Mouse (Mus musculus): ENCODE measurements around the gene Btbd6. TPM values are rescaled to one million over a fixed set of nuclear protein-coding genes. Genes with fewer than 3 reads are reported as not detected.

Btbd6 gene
- total RNA-seq, 2 experiments from 2014 or later: 12.7 to 13.5 TPM

GRCm38 (mm10) chr12:112951150-112951842 lies 25.0 kb upstream of the Btbd6 start:
- DNase-seq: no peak
- intact Hi-C loops (cut with DNase I): no loop called here

- DNase-seq: no peak
- intact Hi-C loops (cut with DNase I): no loop called here
These were observed 23.8 kb upstream of the Btbd6 start for GRCm38 (mm10) chr12:112952433-112952832.

- no peak for DNase-seq
- intact Hi-C loops (cut with DNase I): no loop called here
These were observed 23.2 kb upstream of the Btbd6 start for GRCm38 (mm10) chr12:112952926-112953565.

GRCm38 (mm10) chr12:112955800-112956199 lies 20.5 kb upstream of the Btbd6 start:
- intact Hi-C loops (cut with DNase I): no loop called here

GRCm38 (mm10) chr12:112958303-112958702 lies 18.0 kb upstream of the Btbd6 start:
- intact Hi-C loops (cut with DNase I): no loop called here

More at GRCm38 (mm10) chr12:112955800-112956199, 20.5 kb upstream of the Btbd6 start:
- peak; percentile 66 to 83 for DNase-seq

GRCm38 (mm10) chr12:112959421-112959820 lies 16.9 kb upstream of the Btbd6 start:
- DNase-seq: no peak
- intact Hi-C loops (cut with DNase I): no loop called here

More at GRCm38 (mm10) chr12:112958303-112958702, 18.0 kb upstream of the Btbd6 start:
- peak; percentile 36 to 43 for DNase-seq

GRCm38 (mm10) chr12:112961428-112961827 lies 14.9 kb upstream of the Btbd6 start:
- DNase-seq: peak in 1 of 2 experiments; percentile 58
- intact Hi-C loops (cut with DNase I): no loop called here

GRCm38 (mm10) chr12:112961872-112962271 lies 14.4 kb upstream of the Btbd6 start:
- DNase-seq: no peak
- intact Hi-C loops (cut with DNase I): no loop called here

- intact Hi-C loops (cut with DNase I): no loop called here
- DNase-seq: no peak
These were observed 10.5 kb upstream of the Btbd6 start for GRCm38 (mm10) chr12:112965783-112966182.

- DNase-seq: no peak
- intact Hi-C loops (cut with DNase I): no loop called here
These were observed 7.3 kb upstream of the Btbd6 start for GRCm38 (mm10) chr12:112968943-112969342.

- no peak for DNase-seq
- intact Hi-C loops (cut with DNase I): no loop called here
These were observed 6.7 kb upstream of the Btbd6 start for GRCm38 (mm10) chr12:112969616-112970015.

- intact Hi-C loops (cut with DNase I): no loop called here
- no peak for DNase-seq
These were observed 1.5 kb upstream of the Btbd6 start for GRCm38 (mm10) chr12:112974736-112975135.

- intact Hi-C loops (cut with DNase I): no loop called here
- DNase-seq: no peak
These were observed 874 bp downstream of the Btbd6 start for GRCm38 (mm10) chr12:112977156-112977555.

- intact Hi-C loops (cut with DNase I): no loop called here
These were observed 5.7 kb downstream of the Btbd6 start for GRCm38 (mm10) chr12:112982031-112982430.

GRCm38 (mm10) chr12:112985346-112985745 lies 9.1 kb downstream of the Btbd6 start:
- no peak for DNase-seq
- intact Hi-C loops (cut with DNase I): loop anchor here (5.0 kb wide), 1 partner anchor 108 kb away; no protein-coding TSS in a partner anchor

More at GRCm38 (mm10) chr12:112982031-112982430, 5.7 kb downstream of the Btbd6 start:
- DNase-seq: no peak

- peak in 1 of 2 experiments; percentile 33 for DNase-seq
- intact Hi-C loops (cut with DNase I): loop anchor here (5.0 kb wide), 1 partner anchor 111 kb away; no protein-coding TSS in a partner anchor
These were observed 11.6 kb downstream of the Btbd6 start for GRCm38 (mm10) chr12:112987877-112988276.

GRCm38 (mm10) chr12:112990706-112991405 lies 14.6 kb downstream of the Btbd6 start:
- DNase-seq: no peak
- intact Hi-C loops (cut with DNase I): no loop called here

GRCm38 (mm10) chr12:112991444-112991843 lies 15.2 kb downstream of the Btbd6 start:
- intact Hi-C loops (cut with DNase I): no loop called here
- no peak for DNase-seq

GRCm38 (mm10) chr12:112994153-112994552 lies 17.9 kb downstream of the Btbd6 start:
- intact Hi-C loops (cut with DNase I): no loop called here
- no peak for DNase-seq

- DNase-seq: peak; percentile 19 to 35
- intact Hi-C loops (cut with DNase I): loop anchor here (5.0 to 10.0 kb wide), 2 partner anchors 75 to 153 kb away; partner anchors contain the start of gene Tex22
These were observed 23.4 kb downstream of the Btbd6 start for GRCm38 (mm10) chr12:112999569-113000293.
